ENCODE assay signal across 1 mouse cellular context in the genomic region with DNA sequence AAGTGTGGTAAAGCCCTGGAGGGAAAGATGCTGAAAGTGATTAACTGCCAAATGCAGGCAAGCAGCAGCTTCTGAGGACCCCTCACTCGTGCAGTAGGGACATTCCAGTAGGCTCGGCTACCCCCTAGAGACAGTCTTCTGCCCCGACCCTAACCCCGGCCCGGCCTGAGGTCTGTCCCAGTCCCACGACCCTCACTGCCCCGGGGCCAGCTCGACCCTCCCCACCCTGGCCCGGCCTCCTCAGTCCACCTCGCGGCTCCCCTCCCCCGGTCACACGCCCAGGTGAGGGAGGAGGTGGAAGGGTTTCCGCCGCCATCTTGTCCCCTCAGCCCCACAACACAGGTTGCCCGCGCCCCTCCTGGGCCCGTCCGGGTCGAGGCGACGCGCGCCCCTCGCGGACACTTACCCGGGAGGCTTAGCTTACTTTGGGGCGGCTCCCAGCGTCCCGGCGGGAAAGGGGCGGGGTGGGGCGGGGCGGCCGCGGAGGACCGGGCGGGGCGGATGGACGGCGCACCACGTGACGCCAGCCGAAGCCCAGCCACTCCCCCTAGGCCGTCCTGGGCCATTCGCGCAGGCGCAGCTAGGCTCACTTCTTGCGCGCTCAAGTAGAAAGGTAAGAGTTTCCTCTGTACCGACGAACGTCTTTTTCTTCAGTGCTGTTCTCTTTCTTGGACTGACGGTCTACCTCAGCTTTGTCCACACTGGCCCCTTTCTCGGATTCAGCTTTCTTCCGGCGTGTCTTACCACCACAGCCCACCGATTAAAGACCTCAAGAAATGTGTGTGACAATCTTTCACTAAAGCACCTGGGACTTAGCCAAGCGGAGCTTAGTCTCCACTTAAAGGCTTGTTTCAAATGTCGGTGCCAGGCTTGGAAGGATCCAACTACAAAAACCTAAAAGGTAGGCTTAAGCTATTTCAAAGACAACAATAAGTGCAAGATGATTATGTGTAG.
A peak's percentile ranks its signal among the peaks of the same experiment; 100 is the strongest.
TF ChIP-seq lines count a peak whose summit lies in the region.

A gene (minus strand): TSS at position 456 of the 954 bp plus-strand sequence.

TF ChIP-seq in MEL, 35 proteins besides CTCF, POLR2A, EP300 and RAD21 (continued from another document):
- TF ChIP-seq USF2 (IDR thresholded peaks at IDR 0.05; ENCODE audit: borderline replicate concordance in 1 of 2, insufficient read depth in 1 of 2, low read depth in 1 of 2, low read length in 2 of 2) (peak in 1 of 2 experiments; percentile 89; a peak in 2 of 4 replicates), POLR2AphosphoS2 (IDR thresholded peaks at IDR 0.05; ENCODE audit: low read length) (peak; percentile 91; the same call in 1 of the 2 replicates)
